Mouse (Mus musculus): ENCODE results near the gene Eps8l1. TPM values are rescaled to one million over a fixed set of nuclear protein-coding genes. Genes with fewer than 3 reads are reported as not detected.
A peak's percentile ranks its signal among the peaks of the same experiment; 100 is the strongest.

Eps8l1 gene
- polyA plus RNA-seq, 1 experiment = 12.7 TPM

DNA sequence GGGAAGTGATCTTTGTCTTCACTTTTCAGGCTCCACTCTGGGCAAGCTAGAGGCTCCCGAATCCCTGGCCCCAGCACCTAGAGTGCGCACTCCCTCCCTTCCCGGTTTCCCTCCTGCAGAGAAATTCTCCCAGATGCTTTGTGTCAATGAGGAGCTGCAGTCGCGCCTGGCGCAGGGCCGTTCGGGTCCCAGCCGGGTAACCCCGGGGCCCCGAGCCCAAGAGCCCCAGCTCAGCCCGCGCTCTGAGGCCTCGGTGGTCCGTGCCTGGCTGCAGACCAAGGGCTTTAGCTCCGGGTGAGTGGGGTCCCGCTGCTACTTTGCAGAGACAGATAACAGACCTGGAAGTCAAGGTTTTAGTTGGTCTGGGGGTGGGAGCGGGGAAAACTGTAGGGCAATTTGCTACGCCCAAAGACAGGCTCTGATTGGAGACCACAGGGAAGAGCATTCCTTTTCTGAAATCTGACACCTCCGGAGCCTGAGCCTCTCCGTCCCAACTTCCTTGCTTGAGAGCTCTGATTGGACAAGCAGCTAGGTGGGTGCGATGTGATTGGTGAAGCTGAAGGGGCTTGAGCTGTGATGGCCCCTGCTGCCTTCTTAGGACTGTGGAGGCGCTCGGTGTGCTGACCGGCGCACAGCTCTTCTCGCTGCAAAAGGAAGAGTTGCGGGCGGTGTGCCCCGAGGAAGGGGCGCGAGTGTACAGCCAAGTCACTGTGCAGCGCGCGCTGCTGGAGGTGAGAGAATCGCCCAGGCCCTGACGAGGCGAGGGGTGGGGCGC, 17.7 kb downstream of the Eps8l1 start:
- peak overlapping the region; percentile 80 for H3K27ac ChIP-seq (ENCODE audit: insufficient read depth, low read depth, low read length)
- peak; percentile 91 for DNase-seq

DNA sequence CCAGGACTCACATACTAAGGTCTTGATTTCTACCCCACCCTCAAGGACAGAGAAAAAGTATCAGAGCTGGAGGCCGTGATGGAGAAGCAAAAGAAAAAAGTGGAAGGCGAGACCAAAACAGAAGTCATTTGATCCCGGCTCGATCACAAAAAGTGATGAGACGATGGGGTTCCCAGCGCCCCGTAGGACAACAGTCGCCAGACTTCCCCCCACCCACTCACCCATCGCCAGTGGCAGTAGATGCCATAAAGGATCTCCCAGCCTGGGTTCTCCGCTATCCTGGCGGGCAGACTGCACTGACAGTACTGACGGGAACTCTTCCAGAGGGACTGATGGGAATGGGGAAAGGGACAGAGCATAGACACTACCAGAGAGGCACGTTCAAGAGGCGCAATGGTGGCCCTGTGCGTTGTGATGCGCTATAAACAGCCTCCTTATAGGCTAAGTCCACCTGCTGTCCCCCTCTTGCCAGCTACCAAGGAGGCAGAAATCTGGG, 18.4 kb downstream of the Eps8l1 start:
- 9% methylated on average over 16 of the region's 16 CpGs for WGBS
- Histone ChIP-seq H3K4me1 (ENCODE audit: control insufficient read depth, insufficient read depth, low read length) (no peaks in the 10 kb centered on the region), H3K27ac (ENCODE audit: insufficient read depth, low read depth, low read length) (peak overlapping the region; percentile 80), H3K36me3 (ENCODE audit: control insufficient read depth, insufficient read depth, low read length) (no peaks in the 10 kb centered on the region), H3K4me3 (ENCODE audit: insufficient read depth, low read depth, low read length) (peak overlapping the region; percentile 72), H3K27me3 (replicated peaks; ENCODE audit: control insufficient read depth, insufficient read depth, low read length) (no peaks in the 10 kb centered on the region)
- DNase-seq = no peak
- TF ChIP-seq CTCF (conservative IDR thresholded peaks at IDR 0.05; ENCODE audit: insufficient read depth, insufficient read length, low read depth, low read length) (no peak), POLR2A (IDR thresholded peaks at IDR 0.05; ENCODE audit: low read depth, low read length) (no peak)

More for the DNA sequence above, 17.7 kb downstream of the Eps8l1 start:
- H3K4me3 ChIP-seq (ENCODE audit: insufficient read depth, low read depth, low read length) = peak overlapping the region; percentile 72
- WGBS = 4% methylated on average over 39 of the region's 39 CpGs
- no peaks in the 10 kb centered on the region for H3K36me3 ChIP-seq (ENCODE audit: control insufficient read depth, insufficient read depth, low read length)
- H3K27me3 ChIP-seq (replicated peaks; ENCODE audit: control insufficient read depth, insufficient read depth, low read length) = no peaks in the 10 kb centered on the region
- no peaks in the 10 kb centered on the region for H3K4me1 ChIP-seq (ENCODE audit: control insufficient read depth, insufficient read depth, low read length)
- TF ChIP-seq POLR2A (IDR thresholded peaks at IDR 0.05; ENCODE audit: low read depth, low read length) = peak; percentile 81
- TF ChIP-seq CTCF (conservative IDR thresholded peaks at IDR 0.05; ENCODE audit: insufficient read depth, insufficient read length, low read depth, low read length) = no peak

DNA sequence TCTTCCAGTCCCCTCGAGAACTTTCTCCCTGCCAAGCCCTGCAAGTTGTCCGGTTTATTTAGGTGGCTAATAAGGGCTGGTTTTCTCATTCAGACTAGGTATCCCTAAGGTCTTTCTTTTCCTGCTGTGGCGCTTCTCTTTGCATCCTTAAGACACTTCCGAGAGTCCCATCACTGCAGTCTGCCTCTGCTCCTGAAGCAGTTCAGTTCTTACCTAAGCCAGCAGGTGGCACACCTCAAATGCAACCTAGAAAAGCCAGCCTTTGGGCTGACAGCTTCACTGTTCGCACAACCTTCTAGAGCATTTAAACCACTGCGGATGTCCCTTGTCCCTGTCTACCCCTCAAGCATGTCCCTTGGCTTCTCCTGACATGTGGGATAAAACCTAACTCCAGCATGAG, 19.2 kb downstream of the Eps8l1 start:
- DNase-seq = peak; percentile 46
- WGBS = 26% methylated on average over 6 of the region's 6 CpGs

DNA sequence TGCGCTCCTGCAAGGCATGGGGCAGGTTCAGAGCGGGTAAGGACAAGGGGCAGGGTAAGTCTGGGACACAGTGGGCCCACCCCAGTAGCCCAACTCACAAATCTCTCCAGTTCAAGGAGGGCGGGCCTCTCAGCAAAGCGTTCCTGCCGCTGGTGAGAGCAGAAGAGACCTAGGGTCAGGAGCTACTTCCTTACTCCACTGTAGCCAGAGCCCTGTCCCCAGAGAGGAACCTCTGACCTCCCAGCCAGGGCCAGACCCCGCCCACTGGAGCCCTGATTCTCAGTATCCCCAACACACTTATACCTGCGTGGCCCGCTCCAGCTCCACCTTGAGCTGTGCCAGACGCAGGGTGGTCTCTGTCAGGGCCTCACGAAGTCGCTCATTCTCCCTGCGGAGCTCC, 21.8 kb downstream of the Eps8l1 start:
- TF ChIP-seq CTCF (conservative IDR thresholded peaks at IDR 0.05; ENCODE audit: insufficient read depth, insufficient read length, low read depth, low read length) (no peak), POLR2A (IDR thresholded peaks at IDR 0.05; ENCODE audit: low read depth, low read length) (no peak)
- no peak overlapping the region for H3K27ac ChIP-seq (ENCODE audit: insufficient read depth, low read depth, low read length)
- no peaks in the 10 kb centered on the region for H3K27me3 ChIP-seq (replicated peaks; ENCODE audit: control insufficient read depth, insufficient read depth, low read length)
- WGBS = 84% methylated on average over 12 of the region's 12 CpGs
- H3K4me3 ChIP-seq (ENCODE audit: insufficient read depth, low read depth, low read length) = no peak overlapping the region
- no peaks in the 10 kb centered on the region; the same call in 1 of the 2 replicates for H3K36me3 ChIP-seq (ENCODE audit: control insufficient read depth, insufficient read depth, low read length)
- no peaks in the 10 kb centered on the region for H3K4me1 ChIP-seq (ENCODE audit: control insufficient read depth, insufficient read depth, low read length)
- no peak for DNase-seq

More for the DNA sequence above, 19.2 kb downstream of the Eps8l1 start:
- H3K4me1 ChIP-seq (ENCODE audit: control insufficient read depth, insufficient read depth, low read length) = no peaks in the 10 kb centered on the region
- no peak overlapping the region for H3K4me3 ChIP-seq (ENCODE audit: insufficient read depth, low read depth, low read length)
- no peaks in the 10 kb centered on the region for H3K36me3 ChIP-seq (ENCODE audit: control insufficient read depth, insufficient read depth, low read length)
- no peaks in the 10 kb centered on the region for H3K27me3 ChIP-seq (replicated peaks; ENCODE audit: control insufficient read depth, insufficient read depth, low read length)
- H3K27ac ChIP-seq (ENCODE audit: insufficient read depth, low read depth, low read length) = no peak overlapping the region
- peak; percentile 73 for TF ChIP-seq CTCF (conservative IDR thresholded peaks at IDR 0.05; ENCODE audit: insufficient read depth, insufficient read length, low read depth, low read length)
- TF ChIP-seq POLR2A (IDR thresholded peaks at IDR 0.05; ENCODE audit: low read depth, low read length) = no peak

DNA sequence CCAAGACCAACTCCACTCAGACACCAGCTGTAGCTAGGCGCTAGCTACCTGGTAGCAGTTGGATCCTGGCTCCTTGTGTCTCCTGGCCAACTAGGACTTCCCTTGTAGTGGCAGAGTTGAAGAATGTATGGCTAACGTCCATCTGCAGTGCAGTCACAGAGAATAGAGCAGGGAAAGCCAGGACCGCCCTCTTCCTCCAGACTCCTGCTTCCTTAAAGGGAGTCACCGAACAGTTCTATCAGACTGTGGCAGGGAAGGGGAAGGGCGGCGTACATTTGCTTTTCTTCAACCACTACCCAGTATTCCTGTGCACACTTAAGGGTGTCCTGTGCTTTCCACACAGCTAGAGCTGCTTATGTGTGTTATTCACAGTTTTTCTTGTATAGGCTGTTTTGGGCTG, 30.8 kb downstream of the Eps8l1 start:
- 0 out of 2 replicates have a peak overlapping the region, but pooled peaks have one; percentile 8 for H3K27ac ChIP-seq (ENCODE audit: insufficient read depth, low read depth, low read length)
- no peak for TF ChIP-seq POLR2A (IDR thresholded peaks at IDR 0.05; ENCODE audit: low read depth, low read length)
- TF ChIP-seq CTCF (conservative IDR thresholded peaks at IDR 0.05; ENCODE audit: insufficient read depth, insufficient read length, low read depth, low read length) = no peak

DNA sequence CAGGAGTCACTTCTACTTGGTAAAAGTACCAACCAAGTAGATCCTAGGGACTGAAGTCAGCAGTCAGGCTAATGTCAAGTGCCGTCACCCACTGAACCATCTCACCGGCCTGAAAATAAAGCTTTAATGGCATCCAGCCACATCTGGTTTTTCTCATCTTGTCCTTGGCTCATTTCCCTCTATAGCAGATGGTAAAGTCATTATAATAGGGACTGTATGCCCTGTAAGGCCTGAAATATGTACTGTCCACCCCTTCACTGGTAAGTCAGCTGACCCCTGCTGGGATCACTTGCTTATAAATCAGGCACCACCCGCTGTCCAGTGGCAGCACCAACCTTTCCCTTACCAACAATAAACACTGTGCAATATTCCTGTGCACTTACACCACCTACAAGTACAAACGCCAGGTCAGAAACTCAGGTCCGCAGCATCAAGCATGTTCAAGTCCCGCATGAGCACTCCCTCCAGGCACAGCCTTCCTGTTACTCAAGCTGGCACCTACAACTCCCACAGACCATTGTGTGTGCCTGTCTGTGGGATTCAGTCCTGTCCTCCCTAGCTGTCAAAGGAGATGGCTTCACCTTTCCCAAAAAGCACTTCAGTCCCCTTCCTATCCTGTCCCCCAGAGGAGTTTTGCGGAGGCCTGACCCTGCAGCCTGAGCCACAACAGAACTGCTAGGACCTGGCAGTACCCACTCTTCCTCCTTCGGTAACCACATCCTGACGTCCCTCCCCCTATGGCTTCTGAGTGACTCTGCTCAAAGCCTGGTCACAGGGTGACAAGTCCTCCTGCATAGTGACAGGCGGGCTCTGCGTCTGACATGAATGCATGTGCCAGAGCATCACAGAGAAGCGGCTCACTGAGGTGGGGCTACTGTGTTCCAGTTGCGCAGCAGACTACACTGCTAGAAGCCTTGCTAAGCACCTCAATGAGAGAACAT, 32.1 kb downstream of the Eps8l1 start:
- H3K4me1 ChIP-seq (ENCODE audit: control insufficient read depth, insufficient read depth, low read length) = no peaks in the 10 kb centered on the region
- H3K4me3 ChIP-seq (ENCODE audit: insufficient read depth, low read depth, low read length) = no peak overlapping the region
- DNase-seq = peak; percentile 10
- WGBS = 58% methylated on average over 13 of the region's 13 CpGs
- TF ChIP-seq CTCF (conservative IDR thresholded peaks at IDR 0.05; ENCODE audit: insufficient read depth, insufficient read length, low read depth, low read length) (no peak), POLR2A (IDR thresholded peaks at IDR 0.05; ENCODE audit: low read depth, low read length) (no peak)
- H3K36me3 ChIP-seq (ENCODE audit: control insufficient read depth, insufficient read depth, low read length) = no peaks in the 10 kb centered on the region
- H3K27me3 ChIP-seq (replicated peaks; ENCODE audit: control insufficient read depth, insufficient read depth, low read length) = no peaks in the 10 kb centered on the region
- H3K27ac ChIP-seq (ENCODE audit: insufficient read depth, low read depth, low read length) = no peak overlapping the region

More for the DNA sequence above, 30.8 kb downstream of the Eps8l1 start:
- Histone ChIP-seq H3K4me3 (ENCODE audit: insufficient read depth, low read depth, low read length) (no peak overlapping the region), H3K4me1 (ENCODE audit: control insufficient read depth, insufficient read depth, low read length) (no peaks in the 10 kb centered on the region), H3K36me3 (ENCODE audit: control insufficient read depth, insufficient read depth, low read length) (no peaks in the 10 kb centered on the region), H3K27me3 (replicated peaks; ENCODE audit: control insufficient read depth, insufficient read depth, low read length) (no peaks in the 10 kb centered on the region)
- DNase-seq = peak; percentile 51
- 52% methylated on average over 6 of the region's 6 CpGs for WGBS

Data from kidney, adult 2 months (tissue).